Mouse (Mus musculus) heart, adult 2 months (tissue): ENCODE results near the gene Myb. TPM values are rescaled to one million over a fixed set of nuclear protein-coding genes. Genes with fewer than 3 reads are reported as not detected.

ENCODE experiments used
- DNase-seq, 2 experiments: peaks; one replicate each; pipeline ENCODE4 v3.0.0; 2021
- H3K27ac ChIP-seq: fragments of 200-600 bp; 2 replicates; pipeline ENCODE4 v1.8.1; 2022
- H3K27me3 ChIP-seq: fragments of 200-500 bp; 2 replicates; pipeline ENCODE4 v1.6.1; 2012; ENCODE audit warnings: mild to moderate bottlenecking, low read length, inconsistent platforms, mixed read lengths; ENCODE audit not compliant: control insufficient read depth, insufficient read depth
- H3K36me3 ChIP-seq: fragments of 200-500 bp; 2 replicates; pipeline ENCODE4 v1.6.1; 2012; ENCODE audit warnings: low read length, inconsistent platforms; ENCODE audit not compliant: control insufficient read depth, insufficient read depth
- H3K4me1 ChIP-seq: fragments of 200-500 bp; 2 replicates; pipeline ENCODE4 v1.6.1; 2011; ENCODE audit warnings: low read length; ENCODE audit not compliant: control insufficient read depth, insufficient read depth
- H3K4me3 ChIP-seq: fragments of 200-600 bp; 2 replicates; pipeline ENCODE4 v1.8.1; 2022
- H3K79me2 ChIP-seq: fragments of 200-500 bp; replicated peaks from 2 replicates; pipeline ENCODE4 v1.6.1; 2012; ENCODE audit warnings: mild to moderate bottlenecking, inconsistent platforms, low read length, moderate library complexity, mixed read lengths; ENCODE audit not compliant: control insufficient read depth, insufficient read depth
- H3K9ac ChIP-seq: fragments of 200-500 bp; 2 replicates; pipeline ENCODE4 v1.6.1; 2012; ENCODE audit warnings: low read depth, mild to moderate bottlenecking, control low read depth, inconsistent platforms, low read length, mixed read lengths
- CTCF ChIP-seq: fragments of 200-600 bp; IDR thresholded peaks from 2 replicates; pipeline ENCODE4 v1.8.1; 2022; ENCODE audit warnings: antibody characterized with exemption, mild to moderate bottlenecking, moderate library complexity
- EP300 ChIP-seq: fragments of 200-500 bp; IDR thresholded peaks from 2 replicates; pipeline ENCODE4 v1.6.1; 2011; ENCODE audit warnings: low read depth, low read length, control low read depth; ENCODE audit not compliant: insufficient read depth
- POLR2A ChIP-seq: fragments of 200-500 bp; IDR thresholded peaks from 2 replicates; pipeline ENCODE4 v1.6.1; 2011; ENCODE audit warnings: mild to moderate bottlenecking, low read depth, low read length, control low read depth; ENCODE audit not compliant: insufficient read depth
- WGBS: fragments of 180-500 bp; shearing (Covaris S2); methylation state at CpG from one replicate; pipeline ENCODE4 v1.1.7; 2018; 5-methylcytosine and 5-hydroxymethylcytosine counted together
- intact Hi-C: fragments of 180-260 bp; cut with DNase I; formaldehyde crosslinking; loops from one replicate; pipeline ENCODE4 v1.15.1; 2025
- polyA plus RNA-seq: library from polyadenylated mRNA; depleted of rRNA; stranded (reverse); fragments of >200 nt; gene quantifications from 2 replicates; pipeline ENCODE4 v1.2.3, GENCODE M21; 2012
- total RNA-seq, 2 experiments: library from RNA; stranded (reverse); gene quantifications; 2 replicates each; pipeline ENCODE4 v1.2.3; 2021

The Myb gene
- total and polyA plus RNA-seq, 3 experiments = 0.31 TPM; not detected in 2

DNA sequence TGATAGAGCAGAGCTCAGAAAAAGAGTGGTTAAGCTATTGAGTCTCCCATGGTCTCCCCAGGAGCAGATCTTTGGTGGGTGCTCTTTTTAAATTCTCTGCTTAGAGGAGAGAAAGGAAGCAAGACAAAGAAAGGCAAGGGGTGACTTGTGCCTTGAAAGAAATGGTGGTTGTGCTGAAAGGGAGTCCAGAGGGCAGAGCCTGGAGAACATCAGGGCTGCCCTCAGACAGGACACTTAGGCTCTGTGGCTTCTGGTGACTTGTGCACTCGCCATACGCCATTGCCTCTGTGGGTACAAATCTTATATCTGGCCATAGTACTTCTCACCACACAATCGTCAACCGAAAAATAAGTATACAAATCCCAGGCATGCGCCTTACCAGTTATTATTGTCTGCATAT lies 67.5 kb downstream of the Myb start:
- intact Hi-C loops = no loop called here
- H3K27me3 ChIP-seq = no peaks in the 10 kb centered on the region
- H3K79me2 ChIP-seq = no peaks in the 10 kb centered on the region
- no peak for DNase-seq
- H3K4me3 ChIP-seq = no peak overlapping the region
- H3K4me1 ChIP-seq = no peaks in the 10 kb centered on the region
- H3K9ac ChIP-seq = no peak overlapping the region
- WGBS = 92% methylated on average over 5 of the region's 5 CpGs
- H3K36me3 ChIP-seq = no peaks in the 10 kb centered on the region
- no peak overlapping the region for H3K27ac ChIP-seq
- no peak for TF ChIP-seq CTCF
- no peak for TF ChIP-seq POLR2A
- TF ChIP-seq EP300 = no peak

DNA sequence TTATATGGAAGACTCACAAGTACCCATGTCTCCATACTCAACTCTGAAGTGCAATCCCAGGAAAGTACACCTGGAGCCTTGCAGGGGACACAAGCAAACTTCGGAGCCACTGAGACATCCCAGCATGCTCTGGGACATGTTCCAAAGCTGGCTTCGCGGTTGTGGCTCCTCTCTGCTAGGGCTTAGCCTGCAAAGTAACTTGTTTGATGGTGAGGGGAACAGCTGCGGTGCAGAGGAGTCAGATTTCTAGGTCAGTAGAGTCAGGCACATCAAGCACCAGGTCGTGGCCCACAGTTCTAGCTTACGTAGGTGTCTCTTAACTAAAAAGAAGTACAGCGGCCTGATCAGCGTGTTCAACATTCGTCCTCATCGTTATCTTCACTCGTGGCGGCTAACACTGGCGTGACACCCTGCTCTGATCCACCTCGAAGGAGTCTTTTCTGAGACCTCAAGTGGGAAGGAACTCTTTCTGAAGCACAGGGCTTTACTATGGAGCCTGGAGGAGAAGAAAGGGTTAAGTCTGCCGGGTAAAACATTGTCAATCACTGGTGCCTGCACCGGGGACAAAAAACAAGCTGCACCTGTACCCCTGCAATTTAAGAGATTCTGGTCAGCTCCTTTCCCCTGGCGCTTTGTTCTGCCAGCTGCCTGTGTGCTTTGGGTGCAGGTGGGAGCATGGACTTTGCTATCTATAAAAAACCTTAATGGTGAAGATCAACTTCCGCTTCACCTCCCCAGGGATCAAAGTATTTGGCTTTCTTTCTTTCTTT lies 68.1 kb downstream of the Myb start:
- DNase-seq = no peak
- Histone ChIP-seq H3K4me1 (no peaks in the 10 kb centered on the region), H3K4me3 (no peak overlapping the region), H3K36me3 (no peaks in the 10 kb centered on the region), H3K9ac (no peak overlapping the region), H3K27me3 (no peaks in the 10 kb centered on the region), H3K27ac (no peak overlapping the region), H3K79me2 (no peaks in the 10 kb centered on the region)
- WGBS = 56% methylated on average over 18 of the region's 18 CpGs
- intact Hi-C loops = no loop called here
- TF ChIP-seq POLR2A = no peak

DNA sequence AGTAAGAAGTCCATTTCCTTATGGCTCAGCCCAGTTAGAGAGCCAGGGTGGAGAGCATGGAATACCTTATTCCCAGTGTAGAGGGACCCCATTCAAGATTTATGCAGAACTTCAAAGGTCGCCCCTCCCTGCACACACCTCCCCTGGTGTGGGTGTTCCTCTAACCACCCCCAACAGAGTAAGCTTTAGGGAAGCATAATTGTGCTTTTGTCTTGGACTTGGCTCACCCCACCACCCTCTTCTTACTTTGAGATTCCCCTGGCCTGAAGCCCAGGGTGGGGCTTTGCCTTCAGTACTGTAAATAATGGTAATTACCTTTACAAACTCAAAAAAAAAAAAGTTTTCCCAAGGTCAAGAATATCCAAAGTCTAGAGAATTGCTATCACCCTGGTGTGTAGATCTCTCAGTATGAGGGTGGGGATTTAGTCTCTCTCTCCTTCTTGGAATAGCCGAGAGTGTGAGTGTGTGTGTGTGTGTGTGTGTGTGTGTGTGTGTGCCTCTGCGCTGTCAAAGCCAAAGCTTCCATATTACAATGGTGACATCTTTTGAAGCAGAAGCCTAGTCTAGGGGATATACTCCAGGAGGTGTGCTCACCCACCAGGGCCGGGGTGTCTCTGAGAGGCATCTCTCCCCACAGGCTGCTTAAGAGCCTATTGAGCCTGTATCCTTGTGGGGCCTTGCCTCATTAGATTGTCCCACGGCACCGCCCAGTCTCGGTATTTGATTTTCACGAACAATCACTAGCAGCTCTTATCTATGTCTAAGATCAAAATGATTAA lies 69.7 kb downstream of the Myb start:
- 86% methylated on average over 8 of the region's 8 CpGs for WGBS
- TF ChIP-seq POLR2A (no peak), CTCF (no peak), EP300 (no peak)
- no peaks in the 10 kb centered on the region for H3K4me1 ChIP-seq
- H3K9ac ChIP-seq = no peak overlapping the region
- intact Hi-C loops = no loop called here
- no peak overlapping the region for H3K4me3 ChIP-seq
- H3K36me3 ChIP-seq = no peaks in the 10 kb centered on the region
- DNase-seq = no peak
- no peaks in the 10 kb centered on the region for H3K27me3 ChIP-seq
- no peak overlapping the region for H3K27ac ChIP-seq
- no peaks in the 10 kb centered on the region for H3K79me2 ChIP-seq

DNA sequence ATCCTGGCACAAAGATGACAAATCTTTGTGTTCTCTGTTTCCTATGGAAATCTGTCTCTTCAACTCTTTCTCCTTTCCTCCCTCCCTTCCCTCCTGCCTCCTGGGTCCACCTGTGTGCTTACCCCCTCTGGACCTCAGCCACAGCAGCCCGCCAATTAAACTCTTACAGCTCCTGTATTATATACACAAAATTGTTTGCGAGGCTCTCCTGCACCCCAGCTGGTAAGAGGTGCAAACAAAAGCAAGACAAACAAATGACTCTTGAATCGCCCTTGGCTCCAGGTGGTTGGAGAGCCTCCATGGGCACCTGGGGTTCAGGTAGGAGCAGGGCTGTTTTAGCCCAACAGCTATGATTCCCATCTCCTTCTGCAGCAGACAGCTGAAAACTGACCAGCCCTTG lies 71.2 kb downstream of the Myb start:
- Histone ChIP-seq H3K27ac (no peak overlapping the region), H3K27me3 (no peaks in the 10 kb centered on the region), H3K79me2 (no peaks in the 10 kb centered on the region), H3K36me3 (no peaks in the 10 kb centered on the region), H3K4me3 (no peak overlapping the region), H3K4me1 (no peaks in the 10 kb centered on the region), H3K9ac (no peak overlapping the region)
- no peak for DNase-seq
- intact Hi-C loops = no loop called here
- TF ChIP-seq CTCF (no peak), POLR2A (no peak), EP300 (no peak)
- WGBS = 80% methylated on average over 3 of the region's 3 CpGs

DNA sequence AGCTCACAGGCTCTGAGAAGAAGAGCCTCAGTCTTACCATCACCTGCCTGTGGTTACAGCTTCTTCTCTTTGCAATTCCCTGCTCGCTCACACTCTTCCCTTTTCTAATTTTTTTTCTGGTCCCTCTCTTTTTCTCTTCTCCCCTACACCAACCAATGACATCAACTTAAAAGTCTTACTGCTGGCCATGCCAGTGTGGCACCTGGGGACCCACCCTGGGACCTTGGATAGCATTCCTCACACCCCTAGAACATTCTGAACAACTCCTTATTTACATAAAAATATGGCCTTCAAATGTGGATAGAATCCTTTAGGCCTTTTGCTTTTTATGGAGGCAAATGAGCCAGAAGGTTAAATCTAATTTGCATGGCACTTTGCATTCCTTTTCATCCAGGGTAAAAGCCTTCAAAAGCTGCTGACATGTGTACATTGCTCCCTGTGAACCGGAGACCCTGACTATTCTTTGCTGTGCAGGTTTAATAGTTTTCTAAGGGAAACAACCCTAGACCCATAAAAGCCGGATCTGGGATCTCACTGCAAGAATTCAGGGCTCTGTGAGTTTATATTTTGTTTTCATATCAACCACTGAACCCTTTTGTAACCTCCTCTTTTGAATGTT lies 73.1 kb downstream of the Myb start:
- Histone ChIP-seq H3K4me3 (no peak overlapping the region), H3K4me1 (no peaks in the 10 kb centered on the region), H3K27ac (no peak overlapping the region), H3K79me2 (no peaks in the 10 kb centered on the region), H3K36me3 (no peaks in the 10 kb centered on the region), H3K27me3 (no peaks in the 10 kb centered on the region), H3K9ac (no peak overlapping the region)
- intact Hi-C loops = no loop called here
- no peak for TF ChIP-seq EP300
- TF ChIP-seq POLR2A = no peak
- TF ChIP-seq CTCF = no peak
- WGBS = 91% methylated on average over 3 of the region's 3 CpGs
- no peak for DNase-seq

DNA sequence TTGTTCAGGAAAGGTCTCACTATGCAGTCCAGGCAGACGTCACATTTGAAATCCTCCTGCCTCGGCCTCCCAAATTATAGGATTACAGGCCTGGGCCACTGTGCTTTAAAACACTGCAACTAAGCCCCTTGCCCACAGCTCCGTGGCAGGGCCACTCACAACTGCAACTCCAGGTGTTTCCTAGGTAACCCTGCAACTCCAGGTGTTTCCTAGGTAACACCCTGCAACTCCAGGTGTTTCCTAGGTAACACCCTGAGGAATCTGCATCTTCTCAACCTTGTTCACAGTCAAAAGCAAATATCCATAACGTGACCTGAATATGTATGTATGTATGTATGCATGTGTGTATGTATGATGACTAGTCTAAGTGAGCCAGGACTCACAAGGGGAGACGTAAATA lies 75.7 kb downstream of the Myb start:
- DNase-seq = no peak
- Histone ChIP-seq H3K27ac (no peak overlapping the region), H3K4me3 (no peak overlapping the region), H3K36me3 (no peaks in the 10 kb centered on the region), H3K27me3 (no peaks in the 10 kb centered on the region), H3K9ac (no peak overlapping the region), H3K4me1 (no peaks in the 10 kb centered on the region), H3K79me2 (no peaks in the 10 kb centered on the region)
- no peak for TF ChIP-seq CTCF
- no peak for TF ChIP-seq EP300
- no peak for TF ChIP-seq POLR2A
- 74% methylated on average over 5 of the region's 5 CpGs for WGBS
- intact Hi-C loops = no loop called here
